Mouse (Mus musculus) A20 (cell line): Measurements from ENCODE around the gene Ado.
A peak's percentile ranks its signal among the peaks of the same experiment; 100 is the strongest.

Source experiments
- DNase-seq: peaks from one replicate; pipeline ENCODE4 v3.0.0-alpha.2; 2011; ENCODE audit warnings: low read depth, low spot score

Ado gene

DNA sequence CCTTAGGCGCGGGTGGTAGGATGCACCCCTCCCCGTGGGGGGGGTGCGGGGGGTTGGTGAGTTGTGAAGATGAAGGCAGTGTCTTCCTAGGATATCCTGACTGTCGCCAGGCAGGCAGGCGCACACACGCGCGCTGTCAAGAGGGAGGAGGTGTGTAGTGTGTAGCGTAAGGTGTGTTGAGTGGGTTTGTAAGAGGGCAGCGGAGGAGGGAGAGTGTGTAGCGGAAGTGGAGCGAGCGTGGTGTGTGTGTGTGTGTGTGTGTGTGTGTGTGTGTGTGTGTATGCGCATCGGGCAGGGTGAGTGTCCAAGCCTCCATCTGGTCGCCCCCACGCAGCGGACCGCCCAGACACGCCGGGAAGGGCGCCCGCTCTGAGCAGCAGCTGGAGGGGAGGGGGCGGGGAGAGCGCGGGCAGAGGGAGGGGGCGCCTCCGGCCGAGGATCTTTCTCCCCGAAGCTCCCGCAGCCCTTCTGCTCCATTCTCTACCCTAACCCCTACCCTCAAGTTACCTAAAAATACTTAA, 12.1 kb downstream of the Ado start:
- peak; percentile 68 for DNase-seq

- DNase-seq, result peak; percentile 78
Observed at GRCm38 (mm10) chr10:67535972-67536371, 12.8 kb downstream of the Ado start.

- no peak for DNase-seq
Observed at GRCm38 (mm10) chr10:67535256-67535655, 13.5 kb downstream of the Ado start, which contains the start of gene Egr2. Egr2 (plus strand) TSS chr10:67535475.

DNA sequence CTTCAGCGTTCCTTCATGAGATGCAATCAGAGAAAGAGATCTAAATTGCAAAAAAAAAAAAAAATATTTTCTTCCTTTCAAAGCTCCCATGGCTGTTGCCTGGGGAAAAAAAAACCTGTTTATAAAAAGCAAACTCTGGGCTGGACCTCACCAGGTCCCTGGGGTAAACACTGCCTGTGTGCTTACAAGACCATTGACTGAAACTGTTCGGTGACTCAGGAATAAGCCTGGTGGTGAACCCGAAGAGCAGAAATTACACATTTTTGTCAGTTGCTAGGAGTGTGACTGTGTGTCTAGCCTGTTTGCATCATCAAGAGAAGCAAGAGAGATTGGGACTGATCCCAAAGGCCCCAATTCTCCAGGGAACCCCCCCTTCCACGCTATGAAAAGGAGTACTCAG, 19.0 kb downstream of the Ado start:
- no peak for DNase-seq

DNA sequence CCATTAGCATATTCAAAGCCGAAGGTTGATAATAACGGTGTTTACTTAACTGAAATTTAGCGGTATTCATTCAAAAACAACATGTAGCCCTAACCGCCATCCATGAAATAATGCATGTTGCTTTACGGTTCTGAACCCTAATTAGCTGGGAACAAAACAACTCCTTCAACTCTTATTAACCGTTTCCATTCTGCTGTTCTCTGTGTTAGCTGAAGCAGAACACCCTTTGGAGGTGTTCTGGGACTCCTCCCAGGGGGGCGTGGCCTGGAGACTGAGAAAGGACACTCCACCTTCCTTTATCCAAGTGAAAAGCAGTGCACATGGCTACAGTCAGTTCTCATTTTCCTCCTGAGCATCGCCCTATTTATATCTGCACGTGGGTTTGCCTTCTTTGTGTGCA, 22.3 kb downstream of the Ado start:
- DNase-seq, result no peak

DNA sequence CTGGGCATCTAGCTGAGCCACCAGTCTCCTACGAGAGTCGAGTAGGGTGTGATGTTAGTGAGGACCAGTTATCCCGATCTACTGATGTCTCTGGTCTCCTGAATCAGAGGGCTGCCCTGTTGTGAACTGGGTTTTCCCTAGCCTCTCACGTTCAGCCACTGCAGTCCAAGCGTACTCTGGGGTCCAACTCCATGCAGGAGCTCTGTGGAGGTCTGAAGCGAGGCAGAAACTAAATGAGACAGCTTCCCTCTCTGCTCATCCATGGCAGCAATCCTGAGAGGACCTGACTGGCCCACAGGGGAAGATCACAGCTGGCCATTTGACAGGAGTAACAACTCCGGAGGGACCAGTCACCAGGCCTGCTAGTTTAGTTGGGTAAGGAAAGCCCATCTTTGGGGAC, 24.1 kb downstream of the Ado start:
- no peak for DNase-seq

GRCm38 (mm10) chr10:67524130-67524529, 24.6 kb downstream of the Ado start:
- no peak for DNase-seq

- DNase-seq, result no peak
Observed at GRCm38 (mm10) chr10:67518733-67519132, 30.0 kb downstream of the Ado start.

DNA sequence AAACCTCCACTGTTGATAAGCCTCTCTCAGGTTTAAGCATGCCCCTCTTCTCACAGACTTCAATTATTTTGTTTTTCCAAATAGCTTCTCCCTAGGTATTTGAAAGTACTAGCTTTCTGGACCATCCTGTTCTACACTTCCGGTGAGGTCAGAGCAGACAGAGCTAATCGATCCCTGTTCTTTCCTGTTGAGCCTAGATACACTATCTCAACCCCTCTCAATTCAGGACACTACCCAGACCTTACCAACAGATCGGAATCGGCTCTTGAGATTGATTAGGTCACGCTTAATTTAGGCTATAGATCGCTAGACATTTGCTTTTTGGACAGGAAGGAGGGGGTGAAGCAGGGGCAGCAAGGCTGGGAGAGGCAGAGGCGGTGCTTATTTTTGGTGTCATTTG, 35.9 kb downstream of the Ado start:
- DNase-seq, result no peak

DNA sequence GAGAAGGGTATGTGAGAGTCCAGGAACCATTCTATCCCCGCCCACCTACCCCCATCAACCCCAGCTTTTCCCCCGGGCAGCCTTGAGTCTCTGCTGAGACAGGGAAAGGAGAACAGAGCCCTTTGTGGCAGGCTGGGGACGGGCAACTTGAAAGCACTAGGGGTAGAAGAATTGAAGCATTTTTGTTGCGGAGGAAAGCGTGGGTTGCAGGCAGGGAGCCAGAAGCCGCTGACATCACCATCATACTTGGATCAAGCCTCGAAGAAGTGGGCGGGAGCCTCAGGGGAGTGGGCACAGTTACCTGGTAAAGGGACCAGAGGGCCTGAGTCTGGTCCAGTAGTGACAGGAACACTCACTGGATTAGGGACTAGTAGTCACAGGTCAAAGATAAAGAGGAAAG, 36.5 kb downstream of the Ado start:
- DNase-seq, result no peak

DNA sequence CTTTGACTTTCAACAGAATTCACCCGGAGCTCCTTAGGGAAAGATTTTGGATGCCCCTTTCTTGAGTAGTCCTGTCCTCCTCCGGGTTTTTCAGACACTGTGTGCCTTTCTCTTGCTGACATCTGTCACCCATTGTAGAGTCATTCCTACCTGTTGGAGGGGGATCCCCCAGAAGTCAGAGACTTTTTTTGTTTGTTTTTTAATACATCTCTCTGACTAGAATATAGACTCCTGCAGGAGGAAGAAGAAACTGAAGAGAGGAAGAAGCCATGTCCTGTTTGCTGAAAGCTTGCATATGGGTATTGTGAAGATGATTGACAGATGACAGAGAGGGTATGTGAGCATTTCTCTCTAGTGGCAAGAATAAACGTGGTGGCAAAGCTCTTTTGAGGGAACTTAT, 43.5 kb downstream of the Ado start:
- no peak for DNase-seq

DNA sequence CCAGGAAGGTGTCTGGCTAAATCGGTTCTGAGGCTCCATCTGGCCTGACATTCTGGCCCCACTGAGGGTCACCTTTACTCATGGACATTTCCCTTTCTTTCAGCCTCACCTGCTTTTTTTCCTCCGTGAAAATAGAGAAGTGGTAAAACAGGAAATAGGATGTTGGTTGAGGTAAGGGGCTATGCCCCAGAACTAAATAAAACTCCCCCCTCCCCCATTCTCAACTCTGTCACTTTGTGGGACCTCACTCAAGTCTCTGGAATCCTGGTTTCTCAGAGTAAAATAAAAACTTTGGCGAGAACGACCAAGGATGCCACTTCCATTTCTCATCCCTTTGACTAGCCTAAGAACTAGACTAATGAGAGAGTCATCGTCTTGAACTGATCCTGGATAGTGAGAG, 44.7 kb downstream of the Ado start:
- no peak for DNase-seq

DNA sequence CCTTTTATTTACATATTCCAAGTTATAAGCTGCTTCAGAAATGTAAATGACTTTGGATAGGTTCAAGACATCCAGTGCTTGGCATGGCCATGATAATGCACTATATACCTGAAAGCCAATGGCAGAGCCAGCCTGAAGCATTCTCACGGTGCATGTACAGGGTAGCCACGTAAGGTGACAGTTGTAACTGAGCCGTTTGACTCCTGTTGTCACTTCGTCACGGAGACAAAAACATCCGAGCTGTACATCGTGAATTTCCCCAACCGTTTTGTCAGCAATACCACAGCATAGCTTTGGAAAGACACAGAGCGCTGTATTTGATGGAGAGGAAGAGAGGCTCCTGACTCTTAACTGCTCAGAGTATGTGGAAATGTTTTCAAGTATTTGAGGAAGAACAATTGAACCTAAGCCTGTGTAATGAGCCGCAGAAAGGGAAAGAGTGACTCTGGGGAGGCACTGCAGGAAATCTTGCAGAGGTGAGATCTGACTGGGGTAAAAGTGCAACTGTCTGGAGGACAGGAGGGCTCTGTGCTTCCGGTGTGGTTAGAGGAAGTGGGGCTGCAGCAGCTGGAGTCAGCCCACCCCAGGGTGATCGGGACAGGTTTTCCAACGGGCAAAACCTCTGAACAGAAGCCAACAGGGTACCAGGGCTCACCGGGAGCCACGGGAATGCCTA, 45.3 kb downstream of the Ado start:
- peak; percentile 4 for DNase-seq

DNA sequence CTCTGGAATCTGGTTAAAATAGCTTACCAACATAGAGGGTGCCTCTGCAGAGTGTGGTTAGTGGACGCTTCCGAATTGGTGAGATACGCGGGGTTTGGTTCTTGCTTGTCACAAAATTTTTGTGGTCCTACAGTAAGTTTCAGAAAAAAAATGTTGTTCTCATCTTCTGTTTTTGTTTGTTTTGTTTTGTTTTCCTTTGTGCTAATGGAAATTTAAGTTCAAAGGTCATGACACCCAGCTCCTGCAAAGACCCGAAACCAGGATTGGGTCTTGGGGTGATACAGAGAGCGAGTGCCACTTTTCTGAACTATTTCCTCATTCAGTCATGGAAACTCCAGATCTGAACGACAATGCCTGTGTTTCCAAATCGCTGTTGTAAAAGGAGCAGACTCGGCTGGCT, 50.8 kb downstream of the Ado start:
- no peak for DNase-seq

DNA sequence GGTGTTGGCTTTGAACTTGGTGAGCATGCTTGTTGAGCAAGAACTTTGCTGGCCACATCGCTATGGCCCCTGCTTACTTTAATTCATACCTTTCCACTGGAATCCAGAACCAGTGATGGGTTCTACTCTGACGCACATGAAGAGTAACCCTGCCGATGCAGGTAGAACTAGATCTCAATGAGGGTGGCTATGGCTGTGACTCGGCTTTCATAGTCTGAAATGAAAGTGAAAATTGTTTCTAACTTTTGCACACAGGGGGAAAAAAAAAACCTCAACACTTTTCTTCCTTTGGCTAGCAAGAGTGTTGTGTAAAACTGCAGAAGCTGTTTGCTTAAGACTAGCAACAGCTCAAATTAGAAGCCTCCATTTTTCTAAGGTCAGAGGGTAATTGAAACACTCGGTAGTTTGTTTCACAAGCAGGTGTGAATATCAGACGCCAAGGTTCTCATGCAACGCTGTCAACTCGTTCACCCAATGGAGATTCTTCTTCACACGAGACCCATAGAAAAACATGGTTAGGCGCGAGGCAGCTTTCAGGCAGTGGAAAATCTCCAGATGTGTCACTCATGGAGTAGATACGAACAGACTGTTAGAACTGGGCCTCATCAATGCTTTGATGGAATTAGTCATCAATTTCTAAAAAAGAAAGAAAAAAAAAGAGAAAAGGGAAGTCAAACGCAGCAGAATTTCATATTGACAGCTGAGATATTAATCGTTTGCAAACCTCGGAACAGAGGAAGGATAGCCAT, 51.4 kb downstream of the Ado start:
- no peak for DNase-seq
